Mouse (Mus musculus): Measurements from ENCODE around the gene Reg4. TPM values are rescaled to one million over a fixed set of nuclear protein-coding genes. Genes with fewer than 3 reads are reported as not detected.

The Reg4 gene
- polyA plus RNA-seq, 1 experiment from 2014 or later: 0.20 TPM

- no peak overlapping the region for H3K9ac ChIP-seq (ENCODE audit: low read length)
- H3K4me3 ChIP-seq (ENCODE audit: control insufficient read depth in 1 of 2, insufficient read depth in 1 of 2, low read depth in 1 of 2, low read length in 2 of 2): no peak overlapping the region
- H3K4me1 ChIP-seq (ENCODE audit: control insufficient read depth in 2 of 2, insufficient read depth in 2 of 2, low read length in 2 of 2): peaks cover 0 to 2% of the 10 kb centered on the region in 2 experiments; a peak in 1 of 4 replicates
- 75% methylated on average over 6 of the region's 6 CpGs for WGBS
- no peak overlapping the region for H3K4me2 ChIP-seq (ENCODE audit: low read length)
- ATAC-seq (ENCODE audit: insufficient number of reproducible peaks, insufficient read depth, low FRiP score, low read depth): no peak
- H3K27ac ChIP-seq (replicated peaks in 1 of 2; ENCODE audit: control insufficient read depth in 1 of 2, insufficient read depth in 1 of 2, low read depth in 2 of 2, low read length in 2 of 2): no peak overlapping the region
- H3K36me3 ChIP-seq (ENCODE audit: control insufficient read depth, insufficient read depth, low read length): no peaks in the 10 kb centered on the region
- H3K27me3 ChIP-seq (ENCODE audit: control insufficient read depth, insufficient read depth, low read length): no peaks in the 10 kb centered on the region
- no peaks in the 10 kb centered on the region for H3K9me3 ChIP-seq (ENCODE audit: control insufficient read depth, low read length)
These were observed 14.3 kb downstream of the Reg4 start for GRCm38 (mm10) chr3:98236266-98236665.

- Histone ChIP-seq H3K27ac (replicated peaks in 1 of 2; ENCODE audit: control insufficient read depth in 1 of 2, insufficient read depth in 1 of 2, low read depth in 2 of 2, low read length in 2 of 2) (no peak overlapping the region), H3K27me3 (ENCODE audit: control insufficient read depth, insufficient read depth, low read length) (no peaks in the 10 kb centered on the region), H3K4me1 (ENCODE audit: control insufficient read depth in 2 of 2, insufficient read depth in 2 of 2, low read length in 2 of 2) (peaks cover 0 to 2% of the 10 kb centered on the region in 2 experiments; a peak in 1 of 4 replicates), H3K9ac (ENCODE audit: low read length) (no peak overlapping the region), H3K36me3 (ENCODE audit: control insufficient read depth, insufficient read depth, low read length) (no peaks in the 10 kb centered on the region), H3K4me3 (ENCODE audit: control insufficient read depth in 1 of 2, insufficient read depth in 1 of 2, low read depth in 1 of 2, low read length in 2 of 2) (no peak overlapping the region), H3K9me3 (ENCODE audit: control insufficient read depth, low read length) (no peaks in the 10 kb centered on the region), H3K4me2 (ENCODE audit: low read length) (no peak overlapping the region)
- WGBS: 86% methylated on average over 5 of the region's 5 CpGs
- ATAC-seq (ENCODE audit: insufficient number of reproducible peaks, insufficient read depth, low FRiP score, low read depth): no peak
These were observed 15.3 kb downstream of the Reg4 start for GRCm38 (mm10) chr3:98237240-98237639.

DNA sequence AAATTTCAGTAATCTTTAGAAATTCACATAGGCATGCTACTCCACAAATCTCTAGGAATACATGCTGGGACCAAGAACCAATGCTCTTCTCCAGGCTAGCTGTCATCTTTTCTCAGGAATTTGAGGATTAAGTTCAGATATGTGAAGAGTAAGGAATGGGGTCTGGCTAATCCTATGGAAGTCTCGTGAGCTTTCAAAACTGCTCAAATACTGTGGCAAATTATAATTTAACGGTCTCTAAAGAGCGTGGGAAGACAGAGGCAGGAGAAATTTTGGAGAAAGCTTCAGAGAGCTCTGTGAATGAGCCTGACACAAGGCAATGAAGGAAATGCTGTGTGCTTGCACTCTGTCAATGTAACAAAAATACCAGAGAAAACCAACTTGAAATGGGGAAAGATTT lies 16.2 kb downstream of the Reg4 start:
- no peak overlapping the region for H3K4me2 ChIP-seq (ENCODE audit: low read length)
- 86% methylated on average over 3 of the region's 3 CpGs for WGBS
- ATAC-seq (ENCODE audit: insufficient number of reproducible peaks, insufficient read depth, low FRiP score, low read depth): no peak

GRCm38 (mm10) chr3:98242051-98242450 lies 20.1 kb downstream of the Reg4 start:
- 76% methylated on average over 3 of the region's 3 CpGs for WGBS
- ATAC-seq (ENCODE audit: insufficient number of reproducible peaks, insufficient read depth, low FRiP score, low read depth): no peak
- Histone ChIP-seq H3K4me2 (ENCODE audit: low read length) (no peak overlapping the region), H3K4me1 (ENCODE audit: control insufficient read depth in 2 of 2, insufficient read depth in 2 of 2, low read length in 2 of 2) (no peaks in the 10 kb centered on the region; a peak in 1 of 4 replicates), H3K27ac (replicated peaks in 1 of 2; ENCODE audit: control insufficient read depth in 1 of 2, insufficient read depth in 1 of 2, low read depth in 2 of 2, low read length in 2 of 2) (no peak overlapping the region), H3K27me3 (ENCODE audit: control insufficient read depth, insufficient read depth, low read length) (no peaks in the 10 kb centered on the region), H3K36me3 (ENCODE audit: control insufficient read depth, insufficient read depth, low read length) (no peaks in the 10 kb centered on the region), H3K4me3 (ENCODE audit: control insufficient read depth in 1 of 2, insufficient read depth in 1 of 2, low read depth in 1 of 2, low read length in 2 of 2) (no peak overlapping the region), H3K9me3 (ENCODE audit: control insufficient read depth, low read length) (no peaks in the 10 kb centered on the region), H3K9ac (ENCODE audit: low read length) (no peak overlapping the region)

More for the DNA sequence above, 16.2 kb downstream of the Reg4 start:
- peaks cover 0 to 2% of the 10 kb centered on the region in 2 experiments; a peak in 1 of 4 replicates for H3K4me1 ChIP-seq (ENCODE audit: control insufficient read depth in 2 of 2, insufficient read depth in 2 of 2, low read length in 2 of 2)
- no peaks in the 10 kb centered on the region for H3K9me3 ChIP-seq (ENCODE audit: control insufficient read depth, low read length)
- no peaks in the 10 kb centered on the region for H3K36me3 ChIP-seq (ENCODE audit: control insufficient read depth, insufficient read depth, low read length)
- H3K27me3 ChIP-seq (ENCODE audit: control insufficient read depth, insufficient read depth, low read length): no peaks in the 10 kb centered on the region
- no peak overlapping the region for H3K4me3 ChIP-seq (ENCODE audit: control insufficient read depth in 1 of 2, insufficient read depth in 1 of 2, low read depth in 1 of 2, low read length in 2 of 2)
- H3K9ac ChIP-seq (ENCODE audit: low read length): no peak overlapping the region
- no peak overlapping the region for H3K27ac ChIP-seq (replicated peaks in 1 of 2; ENCODE audit: control insufficient read depth in 1 of 2, insufficient read depth in 1 of 2, low read depth in 2 of 2, low read length in 2 of 2)

DNA sequence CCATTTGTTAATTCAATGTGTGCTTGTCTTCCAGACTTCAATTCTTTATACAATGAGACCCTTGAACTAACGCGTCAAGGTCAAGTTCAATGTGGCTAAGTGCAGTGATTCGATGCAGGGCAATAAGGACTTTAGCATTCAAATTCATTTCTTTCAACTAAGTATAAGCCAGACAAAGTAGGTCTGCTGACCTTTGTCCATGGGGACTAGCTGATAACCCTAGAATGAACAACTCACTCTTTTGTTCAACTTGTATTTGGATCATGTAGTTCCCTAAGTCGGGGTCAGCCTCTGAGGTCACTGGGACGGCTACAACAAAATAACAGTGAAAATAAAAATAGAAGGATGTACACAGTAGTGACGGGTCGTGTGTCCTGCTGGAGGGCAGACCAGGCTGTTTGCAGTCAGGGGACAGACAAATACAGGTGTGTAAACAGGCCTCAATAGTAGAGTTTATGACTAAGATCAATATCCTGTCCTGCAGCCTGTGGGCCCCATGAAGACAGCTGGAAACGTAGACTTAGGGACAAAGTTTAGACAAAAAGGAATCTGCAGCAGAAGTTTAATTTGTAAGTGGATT lies 20.6 kb downstream of the Reg4 start:
- 75% methylated on average over 8 of the region's 8 CpGs for WGBS
- H3K27me3 ChIP-seq (ENCODE audit: control insufficient read depth, insufficient read depth, low read length): no peaks in the 10 kb centered on the region
- H3K9ac ChIP-seq (ENCODE audit: low read length): no peak overlapping the region
- no peaks in the 10 kb centered on the region for H3K36me3 ChIP-seq (ENCODE audit: control insufficient read depth, insufficient read depth, low read length)
- H3K9me3 ChIP-seq (ENCODE audit: control insufficient read depth, low read length): no peaks in the 10 kb centered on the region
- no peak overlapping the region for H3K4me3 ChIP-seq (ENCODE audit: control insufficient read depth in 1 of 2, insufficient read depth in 1 of 2, low read depth in 1 of 2, low read length in 2 of 2)
- H3K27ac ChIP-seq (replicated peaks in 1 of 2; ENCODE audit: control insufficient read depth in 1 of 2, insufficient read depth in 1 of 2, low read depth in 2 of 2, low read length in 2 of 2): no peak overlapping the region
- no peaks in the 10 kb centered on the region for H3K4me1 ChIP-seq (ENCODE audit: control insufficient read depth in 2 of 2, insufficient read depth in 2 of 2, low read length in 2 of 2)
- no peak overlapping the region for H3K4me2 ChIP-seq (ENCODE audit: low read length)
- no peak for ATAC-seq (ENCODE audit: insufficient number of reproducible peaks, insufficient read depth, low FRiP score, low read depth)

- Histone ChIP-seq H3K9me3 (ENCODE audit: control insufficient read depth, low read length) (no peaks in the 10 kb centered on the region), H3K36me3 (ENCODE audit: control insufficient read depth, insufficient read depth, low read length) (no peaks in the 10 kb centered on the region), H3K9ac (ENCODE audit: low read length) (no peak overlapping the region), H3K4me1 (ENCODE audit: control insufficient read depth in 2 of 2, insufficient read depth in 2 of 2, low read length in 2 of 2) (no peaks in the 10 kb centered on the region), H3K27ac (replicated peaks in 1 of 2; ENCODE audit: control insufficient read depth in 1 of 2, insufficient read depth in 1 of 2, low read depth in 2 of 2, low read length in 2 of 2) (no peak overlapping the region), H3K4me3 (ENCODE audit: control insufficient read depth in 1 of 2, insufficient read depth in 1 of 2, low read depth in 1 of 2, low read length in 2 of 2) (no peak overlapping the region), H3K4me2 (ENCODE audit: low read length) (no peak overlapping the region), H3K27me3 (ENCODE audit: control insufficient read depth, insufficient read depth, low read length) (no peaks in the 10 kb centered on the region)
- ATAC-seq (ENCODE audit: insufficient number of reproducible peaks, insufficient read depth, low FRiP score, low read depth): no peak
- 34% methylated on average over 8 of the region's 8 CpGs for WGBS
These were observed 23.9 kb downstream of the Reg4 start for GRCm38 (mm10) chr3:98245892-98246291.

- no peak for ATAC-seq (ENCODE audit: insufficient number of reproducible peaks, insufficient read depth, low FRiP score, low read depth)
- Histone ChIP-seq H3K4me2 (ENCODE audit: low read length) (no peak overlapping the region), H3K27me3 (ENCODE audit: control insufficient read depth, insufficient read depth, low read length) (no peaks in the 10 kb centered on the region), H3K9ac (ENCODE audit: low read length) (no peak overlapping the region), H3K27ac (replicated peaks in 1 of 2; ENCODE audit: control insufficient read depth in 1 of 2, insufficient read depth in 1 of 2, low read depth in 2 of 2, low read length in 2 of 2) (no peak overlapping the region), H3K36me3 (ENCODE audit: control insufficient read depth, insufficient read depth, low read length) (no peaks in the 10 kb centered on the region), H3K4me1 (ENCODE audit: control insufficient read depth in 2 of 2, insufficient read depth in 2 of 2, low read length in 2 of 2) (no peaks in the 10 kb centered on the region), H3K4me3 (ENCODE audit: control insufficient read depth in 1 of 2, insufficient read depth in 1 of 2, low read depth in 1 of 2, low read length in 2 of 2) (no peak overlapping the region), H3K9me3 (ENCODE audit: control insufficient read depth, low read length) (no peaks in the 10 kb centered on the region)
- WGBS: 52% methylated on average over 7 of the region's 7 CpGs
These were observed 25.2 kb downstream of the Reg4 start for GRCm38 (mm10) chr3:98246985-98247751.
